Mouse (Mus musculus): ENCODE data around the gene Palm3. TPM values are rescaled to one million over a fixed set of nuclear protein-coding genes. Genes with fewer than 3 reads are reported as not detected.

Palm3 gene
- polyA plus RNA-seq, 1 experiment from 2014 or later, result 0.07 TPM

DNA sequence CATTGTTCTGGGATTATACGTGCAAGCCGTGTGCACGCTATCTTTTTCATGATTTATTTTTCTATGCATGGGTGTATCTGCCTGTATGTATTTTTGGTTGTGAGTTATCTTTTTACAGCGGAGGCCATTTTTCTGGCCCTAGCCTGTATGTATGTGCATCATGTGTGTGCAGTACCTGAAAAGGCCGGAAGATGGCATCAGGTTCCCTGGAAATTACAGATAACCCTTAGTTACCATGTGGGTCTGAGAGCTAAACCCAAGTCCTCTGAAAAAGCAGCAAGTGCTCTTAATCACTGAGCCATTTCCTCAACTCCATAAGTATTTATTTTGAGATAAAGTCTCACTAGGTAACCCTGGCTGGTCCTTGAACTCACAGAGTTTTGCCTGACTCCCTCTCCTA lies 32.0 kb downstream of the Palm3 start:
- Histone ChIP-seq H3K36me3 (ENCODE audit: inconsistent target) (no peaks in the 10 kb centered on the region), H3K4me3 (ENCODE audit: inconsistent target) (no peak overlapping the region), H3K79me2 (ENCODE audit: inconsistent target) (no peaks in the 10 kb centered on the region), H3K27ac (no peak overlapping the region)
- WGBS (ENCODE audit: missing documents), result 94% methylated on average over 5 of the region's 5 CpGs

DNA sequence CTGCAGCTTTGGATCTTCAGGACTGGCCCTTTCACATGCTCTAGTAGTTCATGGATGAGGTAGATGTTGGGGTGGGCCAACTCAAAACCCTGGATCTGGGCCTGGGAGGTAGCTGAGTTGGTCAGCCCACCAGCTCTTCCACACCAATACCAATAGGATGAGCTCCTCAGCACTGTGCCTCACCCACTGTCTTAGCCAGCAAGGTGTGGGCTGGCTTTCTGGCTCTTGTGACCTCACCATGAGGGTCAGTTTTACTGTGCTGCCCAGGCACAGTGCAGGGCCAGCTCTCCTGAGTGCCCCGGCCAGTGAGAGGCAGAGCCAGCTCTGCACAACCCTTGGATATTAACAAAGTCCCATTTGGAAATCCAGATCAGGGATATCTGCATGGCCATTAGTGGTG lies 36.6 kb downstream of the Palm3 start:
- Histone ChIP-seq H3K79me2 (ENCODE audit: inconsistent target) (no peaks in the 10 kb centered on the region), H3K27ac (no peak overlapping the region), H3K36me3 (ENCODE audit: inconsistent target) (no peaks in the 10 kb centered on the region), H3K4me3 (ENCODE audit: inconsistent target) (no peak overlapping the region)
- 100% methylated on average over 1 of the region's 1 CpGs for WGBS (ENCODE audit: missing documents)

DNA sequence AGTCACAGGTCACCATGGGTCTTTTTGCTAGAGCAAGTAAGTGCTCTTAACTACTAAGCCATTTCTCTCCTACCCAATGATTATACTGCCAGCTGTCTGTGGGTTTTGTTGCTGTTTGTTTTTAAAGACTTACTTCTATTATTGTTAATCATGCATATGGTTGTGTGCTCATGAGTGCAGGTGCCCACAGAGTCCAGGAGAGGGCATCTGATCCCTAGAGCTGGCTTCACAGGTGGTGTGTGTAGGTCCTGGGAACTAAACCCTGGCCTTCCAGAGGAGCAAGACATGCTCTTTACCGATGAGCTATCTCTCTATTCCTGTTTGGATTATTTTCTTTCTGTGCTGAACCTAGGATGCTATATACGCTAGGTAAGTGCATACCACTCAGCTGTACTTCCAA lies 38.0 kb downstream of the Palm3 start:
- 81% methylated on average over 2 of the region's 2 CpGs for WGBS (ENCODE audit: missing documents)
- Histone ChIP-seq H3K27ac (no peak overlapping the region), H3K79me2 (ENCODE audit: inconsistent target) (no peaks in the 10 kb centered on the region), H3K4me3 (ENCODE audit: inconsistent target) (no peak overlapping the region), H3K36me3 (ENCODE audit: inconsistent target) (no peaks in the 10 kb centered on the region)

DNA sequence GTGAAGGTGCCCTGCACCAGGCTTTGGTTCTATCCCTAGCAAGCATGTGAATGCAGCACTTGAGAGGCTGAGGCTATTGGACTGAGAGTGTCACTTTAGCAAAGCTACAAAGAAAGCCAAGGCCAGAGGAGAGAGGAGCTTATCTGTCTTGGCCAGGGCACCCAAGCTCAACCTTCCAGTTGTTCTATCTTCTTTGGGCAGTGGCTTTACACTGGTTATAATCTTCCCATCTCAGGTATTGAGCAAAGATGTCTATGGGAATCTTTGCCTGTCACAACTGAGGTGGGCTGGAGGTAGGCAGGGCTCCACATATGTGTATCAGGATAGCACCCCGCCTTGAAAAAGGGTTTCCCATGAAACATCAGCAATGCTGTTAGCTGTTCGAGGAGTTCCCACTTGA lies 39.0 kb downstream of the Palm3 start:
- Histone ChIP-seq H3K27ac (no peak overlapping the region), H3K4me3 (ENCODE audit: inconsistent target) (no peak overlapping the region), H3K36me3 (ENCODE audit: inconsistent target) (no peaks in the 10 kb centered on the region), H3K79me2 (ENCODE audit: inconsistent target) (no peaks in the 10 kb centered on the region)
- WGBS (ENCODE audit: missing documents), result 100% methylated on average over 2 of the region's 2 CpGs

DNA sequence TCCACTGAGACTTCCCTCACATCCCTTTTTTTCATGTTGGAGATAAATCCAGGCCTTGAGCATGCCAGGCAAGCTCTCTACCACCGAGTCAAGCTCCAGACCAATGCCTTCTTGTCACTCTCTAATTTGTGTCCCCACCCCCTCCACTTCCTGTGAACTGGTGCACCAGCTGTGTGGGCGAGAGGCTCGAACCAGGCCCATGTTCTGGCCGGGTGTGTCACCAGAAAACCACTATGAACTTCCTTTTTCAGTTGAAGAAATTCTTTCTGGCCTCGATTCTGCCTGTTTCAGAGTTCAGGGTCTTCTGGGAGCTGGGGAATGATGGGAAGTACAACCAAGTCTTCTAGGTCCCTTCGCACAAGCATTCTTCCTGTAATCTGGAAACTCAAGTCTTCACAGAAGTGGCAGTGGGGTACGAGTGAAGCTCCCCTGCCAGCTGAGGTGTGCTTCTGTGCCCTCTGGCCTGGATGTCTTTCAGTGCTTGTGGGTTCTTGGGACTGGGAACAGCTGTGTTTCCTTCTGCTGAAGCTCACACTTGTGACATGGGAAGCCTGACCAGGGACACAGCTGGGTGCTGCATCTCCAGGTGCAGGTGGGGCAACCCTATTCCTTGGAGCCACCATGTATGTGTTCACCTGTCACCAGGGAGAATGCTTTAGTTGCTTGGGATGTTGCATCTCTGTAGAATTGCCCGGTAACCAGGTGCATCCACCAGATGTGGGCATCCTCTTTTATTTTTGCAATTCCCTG lies 42.8 kb downstream of the Palm3 start:
- WGBS (ENCODE audit: missing documents), result 18% methylated on average over 8 of the region's 8 CpGs
- Histone ChIP-seq H3K36me3 (ENCODE audit: inconsistent target) (no peaks in the 10 kb centered on the region), H3K27ac (peak overlapping the region; percentile 34), H3K79me2 (ENCODE audit: inconsistent target) (peaks cover 18% of the 10 kb centered on the region), H3K4me3 (ENCODE audit: inconsistent target) (no peak overlapping the region)

DNA sequence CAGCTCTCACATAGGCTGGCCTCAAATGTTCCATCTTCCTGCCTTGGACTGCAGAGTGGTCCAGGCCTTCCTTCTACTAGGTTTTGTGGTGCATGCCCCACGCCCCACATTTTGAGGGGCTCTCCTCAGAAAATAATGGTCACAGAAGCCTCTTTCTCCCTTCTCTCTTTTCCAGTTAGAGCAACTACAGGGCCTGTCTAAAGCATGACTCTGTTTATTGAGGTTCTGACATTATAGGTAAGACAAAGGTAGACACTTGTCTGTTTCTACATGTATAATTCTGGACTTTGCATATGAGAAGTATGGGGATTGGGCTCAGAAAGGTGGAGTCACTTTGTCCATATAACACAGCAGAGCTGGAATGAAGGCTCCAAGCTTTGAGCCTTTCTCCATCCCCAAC lies 43.8 kb downstream of the Palm3 start, which contains the start of gene Gm10643:
Gene Gm10643 (minus strand): TSS at position 101 of the 400 bp plus-strand sequence.
- Histone ChIP-seq H3K36me3 (ENCODE audit: inconsistent target) (no peaks in the 10 kb centered on the region), H3K79me2 (ENCODE audit: inconsistent target) (peaks cover 28% of the 10 kb centered on the region), H3K4me3 (ENCODE audit: inconsistent target) (peak within 1 kb of the TSS; percentile 82), H3K27ac (peak within 1 kb of the TSS; percentile 69)
- WGBS (ENCODE audit: missing documents), result 93% methylated on average over 1 of the region's 1 CpGs

DNA sequence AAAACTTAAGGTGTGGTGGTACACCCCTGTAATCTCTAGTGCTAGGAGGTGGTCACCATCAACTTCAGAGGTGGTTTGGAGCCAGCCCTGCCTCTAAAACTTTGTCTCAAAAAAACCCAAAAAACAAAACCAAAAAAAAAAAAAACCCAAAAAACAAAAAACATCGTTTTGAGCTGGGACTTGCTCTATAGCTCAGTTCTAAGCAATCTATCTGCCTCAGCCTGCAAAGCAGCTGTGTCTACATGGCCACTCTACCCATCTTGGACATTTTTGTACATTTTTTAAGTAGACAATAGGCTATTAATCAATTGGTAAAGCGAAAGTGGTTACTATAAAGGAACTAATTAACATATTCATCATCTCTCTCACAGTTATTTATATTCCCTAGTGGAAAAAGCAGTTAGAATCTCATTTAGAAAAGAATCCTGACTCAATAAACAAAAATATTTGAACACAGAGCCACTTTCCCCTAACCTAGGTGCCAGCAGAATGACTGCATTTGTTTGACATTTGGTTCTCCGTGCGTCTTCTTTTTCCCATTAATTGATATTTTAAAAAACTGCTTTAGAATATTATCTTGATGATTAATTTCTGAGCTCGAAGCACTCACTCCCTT lies 44.3 kb downstream of the Palm3 start:
- Histone ChIP-seq H3K79me2 (ENCODE audit: inconsistent target) (peaks cover 33% of the 10 kb centered on the region), H3K27ac (peak overlapping the region; percentile 69), H3K36me3 (ENCODE audit: inconsistent target) (no peaks in the 10 kb centered on the region), H3K4me3 (ENCODE audit: inconsistent target) (peak overlapping the region; percentile 82)
- WGBS (ENCODE audit: missing documents), result 10% methylated on average over 5 of the region's 5 CpGs

DNA sequence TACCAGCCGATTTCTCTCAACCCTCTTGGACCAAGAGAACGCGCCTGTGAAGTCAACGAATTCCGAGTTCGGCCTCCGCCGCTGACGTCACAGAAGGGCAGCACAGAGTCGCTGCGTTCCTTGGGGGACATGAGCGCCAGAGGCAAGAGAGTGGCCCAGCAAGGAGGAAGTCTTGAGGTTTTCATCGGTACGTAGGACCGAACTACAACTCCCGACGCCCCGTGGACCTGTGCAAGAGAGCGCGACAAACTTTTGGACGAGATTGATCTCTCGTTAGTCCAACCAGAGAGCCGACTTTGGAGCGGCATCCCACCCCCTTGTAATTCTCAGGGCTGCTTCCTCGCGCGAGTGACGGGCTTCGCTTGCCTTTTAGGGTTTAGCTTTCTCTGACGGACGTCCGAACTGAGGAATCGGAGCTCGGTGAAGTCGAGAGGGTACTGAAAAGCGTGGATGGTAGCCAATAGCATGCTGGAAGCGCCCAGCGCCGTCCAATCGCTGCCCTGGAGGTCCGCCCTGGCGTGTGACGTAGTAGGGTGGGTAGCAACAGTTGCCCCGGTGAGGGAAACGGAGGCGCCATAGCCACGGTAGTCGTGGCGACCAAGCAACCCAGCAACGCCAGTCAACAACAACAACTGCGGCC lies 45.1 kb downstream of the Palm3 start, which contains the start of gene Rfx1:
Gene Rfx1 (plus strand): TSS at position 544 of the 640 bp plus-strand sequence.
- no peaks in the 10 kb centered on the region for H3K36me3 ChIP-seq (ENCODE audit: inconsistent target)
- peaks cover 41% of the 10 kb centered on the region for H3K79me2 ChIP-seq (ENCODE audit: inconsistent target)
- peak within 1 kb of the TSS; percentile 69 for H3K27ac ChIP-seq
- peak within 1 kb of the TSS; percentile 82 for H3K4me3 ChIP-seq (ENCODE audit: inconsistent target)
- under 1% methylated on average over 48 of the region's 51 CpGs for WGBS (ENCODE audit: missing documents)

DNA sequence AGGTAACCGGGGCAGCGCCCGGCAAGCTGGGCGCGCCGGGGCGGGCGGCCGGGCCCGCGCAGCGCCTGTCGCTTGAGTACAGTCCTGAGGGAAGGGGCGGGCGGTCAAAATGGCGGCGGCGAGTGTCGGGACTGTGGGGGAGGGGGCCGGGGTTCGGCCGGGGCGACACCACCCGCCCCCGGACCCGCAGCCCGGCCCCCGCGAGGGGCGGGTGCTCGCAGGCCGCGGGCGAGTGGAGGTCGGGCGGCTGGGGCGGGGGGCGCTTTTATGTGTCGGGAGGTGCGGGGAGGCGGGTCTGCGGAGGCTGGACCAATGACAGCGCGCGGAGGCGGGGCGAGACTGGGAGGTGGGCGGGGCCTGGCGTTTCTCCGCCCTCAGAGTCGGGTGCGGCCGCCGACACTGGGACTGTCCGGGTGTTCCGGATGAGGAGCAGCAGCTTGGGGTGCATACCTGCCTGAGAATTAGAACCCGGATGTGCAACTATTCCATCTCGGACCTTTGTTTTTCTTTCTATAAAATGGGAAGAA lies 45.8 kb downstream of the Palm3 start:
- Histone ChIP-seq H3K27ac (no peak overlapping the region), H3K4me3 (ENCODE audit: inconsistent target) (peak overlapping the region; percentile 35), H3K79me2 (ENCODE audit: inconsistent target) (peaks cover 48% of the 10 kb centered on the region), H3K36me3 (ENCODE audit: inconsistent target) (no peaks in the 10 kb centered on the region)
- WGBS (ENCODE audit: missing documents), result under 1% methylated on average over 47 of the region's 58 CpGs

DNA sequence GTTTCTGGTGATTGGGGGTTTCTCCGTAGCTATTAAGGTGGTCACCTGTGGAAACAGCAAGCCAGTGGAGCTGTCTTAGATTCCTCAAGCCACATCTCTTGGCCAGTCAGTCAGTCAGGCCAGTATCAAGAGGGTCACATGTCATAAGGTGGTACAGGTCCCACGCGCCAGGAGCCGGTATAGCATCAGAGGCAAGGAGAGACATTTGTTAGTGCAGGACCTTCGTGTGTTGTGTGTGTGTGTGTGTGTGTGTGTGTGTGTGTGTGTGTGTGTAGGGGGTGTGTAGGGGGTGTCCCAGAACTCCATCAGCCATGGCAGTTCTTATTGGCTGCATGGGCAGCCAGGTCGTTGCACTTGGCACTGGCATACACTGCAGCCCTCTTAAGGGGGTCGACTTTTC lies 46.6 kb downstream of the Palm3 start:
- peak overlapping the region; percentile 35; the same call in 1 of the 2 replicates for H3K4me3 ChIP-seq (ENCODE audit: inconsistent target)
- WGBS (ENCODE audit: missing documents), result 94% methylated on average over 7 of the region's 7 CpGs
- no peak overlapping the region for H3K27ac ChIP-seq
- no peaks in the 10 kb centered on the region for H3K36me3 ChIP-seq (ENCODE audit: inconsistent target)
- H3K79me2 ChIP-seq (ENCODE audit: inconsistent target), result peaks cover 56% of the 10 kb centered on the region

DNA sequence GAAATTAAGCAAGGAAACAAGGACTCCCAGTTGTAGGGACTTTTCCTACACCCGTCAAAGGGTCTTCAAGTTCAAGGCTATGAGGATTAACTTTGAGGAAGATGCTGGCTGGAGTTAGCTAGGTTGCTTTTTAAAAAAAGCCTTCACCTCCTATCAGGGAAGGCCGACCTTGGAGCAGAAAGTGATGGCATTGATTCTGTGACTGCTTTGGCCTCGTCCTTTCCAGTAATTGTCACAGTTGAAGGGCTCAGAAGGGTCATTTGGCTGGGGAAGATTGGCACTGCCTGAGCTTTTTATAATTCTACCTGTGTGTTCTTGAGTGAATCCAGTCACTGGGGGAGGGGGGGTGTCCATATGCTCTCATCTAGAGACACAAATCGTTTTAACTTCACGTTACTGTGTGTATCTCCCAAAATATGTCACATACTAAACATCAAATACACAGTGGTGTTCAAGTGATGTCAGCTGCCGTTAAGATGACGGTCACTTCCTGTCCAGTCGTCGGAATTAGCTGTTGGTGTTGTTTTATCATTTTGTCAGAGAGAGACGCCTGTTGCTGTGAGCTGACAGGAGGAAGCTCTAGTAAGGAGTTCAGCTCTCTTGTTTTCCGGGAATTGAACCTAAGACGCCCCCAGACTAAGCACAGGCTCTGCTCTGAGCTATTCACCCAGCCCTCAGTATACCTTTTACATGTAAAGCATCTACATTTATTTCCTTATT lies 47.2 kb downstream of the Palm3 start:
- H3K79me2 ChIP-seq (ENCODE audit: inconsistent target), result peaks cover 62% of the 10 kb centered on the region
- no peak overlapping the region for H3K4me3 ChIP-seq (ENCODE audit: inconsistent target)
- WGBS (ENCODE audit: missing documents), result 78% methylated on average over 12 of the region's 12 CpGs
- no peaks in the 10 kb centered on the region for H3K36me3 ChIP-seq (ENCODE audit: inconsistent target)
- H3K27ac ChIP-seq, result peak overlapping the region; percentile 32; the same call in 1 of the 2 replicates

DNA sequence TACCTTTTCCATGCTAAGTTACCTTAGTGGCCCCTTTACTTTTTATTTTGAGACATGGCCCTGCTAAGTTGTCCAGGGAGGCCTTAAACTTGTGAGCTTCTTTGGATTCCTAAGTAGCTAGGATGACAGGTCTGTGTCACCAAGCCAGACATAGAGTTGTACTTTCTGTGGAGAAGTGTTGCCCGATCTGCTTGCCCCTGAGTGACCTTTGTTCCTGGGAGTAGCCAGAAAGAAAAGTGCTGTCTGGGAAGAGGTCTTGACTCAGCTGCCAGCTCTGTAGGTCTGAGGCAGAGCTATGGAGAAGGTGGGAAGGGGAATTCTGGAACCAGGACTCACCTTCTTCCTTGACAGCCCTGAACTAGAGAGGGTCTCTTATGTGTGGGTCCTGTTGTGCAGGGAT lies 47.9 kb downstream of the Palm3 start:
- no peak overlapping the region for H3K4me3 ChIP-seq (ENCODE audit: inconsistent target)
- H3K27ac ChIP-seq, result peak overlapping the region; percentile 32
- no peaks in the 10 kb centered on the region for H3K36me3 ChIP-seq (ENCODE audit: inconsistent target)
- H3K79me2 ChIP-seq (ENCODE audit: inconsistent target), result peaks cover 67% of the 10 kb centered on the region
- WGBS (ENCODE audit: missing documents), result 82% methylated on average over 1 of the region's 1 CpGs

DNA sequence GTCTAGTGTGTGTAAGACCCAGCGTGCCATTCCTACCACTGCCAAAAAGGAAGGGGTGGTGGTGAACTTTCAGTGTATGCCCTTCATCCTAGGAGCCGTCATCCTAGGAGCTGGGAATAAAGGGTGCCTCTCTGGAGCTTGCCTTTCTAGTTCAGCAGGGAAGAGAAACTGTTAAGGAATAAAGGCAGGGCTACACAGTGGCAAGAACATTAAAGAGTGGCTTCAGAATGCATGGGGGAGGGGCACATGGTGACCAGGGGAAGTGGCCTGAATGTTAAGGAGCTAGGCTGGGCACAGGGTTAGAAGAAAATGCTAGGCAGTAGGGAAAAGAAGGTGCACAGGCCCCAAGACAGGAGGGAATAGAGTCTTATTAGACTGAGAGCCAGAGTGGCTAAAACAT lies 48.5 kb downstream of the Palm3 start:
- 95% methylated on average over 2 of the region's 2 CpGs for WGBS (ENCODE audit: missing documents)
- no peak overlapping the region for H3K4me3 ChIP-seq (ENCODE audit: inconsistent target)
- H3K79me2 ChIP-seq (ENCODE audit: inconsistent target), result peaks cover 73% of the 10 kb centered on the region
- H3K27ac ChIP-seq, result peak overlapping the region; percentile 32
- H3K36me3 ChIP-seq (ENCODE audit: inconsistent target), result no peaks in the 10 kb centered on the region

DNA sequence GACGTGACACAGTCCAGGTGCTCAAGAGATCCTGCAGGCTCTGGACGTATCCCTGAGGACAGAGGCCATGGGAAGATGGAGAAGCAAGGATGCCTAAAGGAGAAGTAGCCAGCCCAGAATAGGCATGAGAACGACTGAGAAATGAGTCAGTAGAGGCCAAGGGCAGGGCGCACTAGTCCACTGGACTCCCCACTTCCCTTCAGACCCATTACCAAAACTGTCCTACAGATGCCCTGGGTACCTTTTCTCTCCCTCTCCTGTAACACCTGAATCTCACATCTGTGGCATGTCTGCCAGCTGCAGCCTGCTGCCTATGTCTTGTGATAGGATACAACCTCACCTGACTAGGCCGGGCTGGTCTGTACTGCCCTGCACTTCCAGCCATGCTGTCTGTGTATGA lies 49.0 kb downstream of the Palm3 start:
- WGBS (ENCODE audit: missing documents), result 58% methylated on average over 5 of the region's 5 CpGs

More for the DNA sequence above, 49.0 kb downstream of the Palm3 start:
- Histone ChIP-seq H3K79me2 (ENCODE audit: inconsistent target) (peaks cover 73% of the 10 kb centered on the region), H3K27ac (peak overlapping the region; percentile 32), H3K4me3 (ENCODE audit: inconsistent target) (no peak overlapping the region), H3K36me3 (ENCODE audit: inconsistent target) (no peaks in the 10 kb centered on the region; the same call in 1 of the 2 replicates)
